Mouse (Mus musculus) myocyte (in vitro differentiated cells): Measurements from ENCODE around the gene Creb3l2. TPM values are rescaled to one million over a fixed set of nuclear protein-coding genes. Genes with fewer than 3 reads are reported as not detected.

Experiments used
- H3K27me3 ChIP-seq: one replicate; pipeline ENCODE4 v1.6.1; 2011; ENCODE audit not compliant: control insufficient read depth, insufficient read depth, insufficient read length
- H3K36me3 ChIP-seq: one replicate; pipeline ENCODE4 v1.6.1; 2011; ENCODE audit not compliant: control insufficient read depth, insufficient read depth
- H3K4me2 ChIP-seq: one replicate; pipeline ENCODE4 v1.6.1; 2011; ENCODE audit warnings: low read depth, control low read depth
- H3K4me3 ChIP-seq: one replicate; pipeline ENCODE4 v1.5.1; 2011; ENCODE audit warnings: mild to moderate bottlenecking, control low read depth, moderate library complexity
- H3K79me2 ChIP-seq: one replicate; pipeline ENCODE4 v1.6.1; 2011; ENCODE audit not compliant: control insufficient read depth, insufficient read depth
- H3ac ChIP-seq: one replicate; pipeline ENCODE4 v1.6.1; 2011; ENCODE audit not compliant: control insufficient read depth, insufficient read length
- CEBPB ChIP-seq: IDR thresholded peaks from 2 replicates; pipeline ENCODE4 v1.6.1; 2011; ENCODE audit warnings: mild to moderate bottlenecking, moderate library complexity; ENCODE audit not compliant: poor library complexity, insufficient read depth, severe bottlenecking
- E2F4 ChIP-seq: IDR thresholded peaks from one replicate; pipeline ENCODE4 v1.6.1; 2011; ENCODE audit warnings: mild to moderate bottlenecking, control low read depth, moderate library complexity; ENCODE audit not compliant: insufficient read depth
- MAX ChIP-seq: IDR thresholded peaks from one replicate; pipeline ENCODE4 v1.6.1; 2011; ENCODE audit warnings: low read depth, mild to moderate bottlenecking, control low read depth
- MYOD1 ChIP-seq, 3 experiments: IDR thresholded peaks; one replicate each; pipeline ENCODE4 v1.6.1; 2011; ENCODE audit warnings: control low read depth in 2 of 3, low read depth in 2 of 3, mild to moderate bottlenecking in 2 of 3, moderate library complexity in 1 of 3; ENCODE audit not compliant: insufficient read length in 2 of 3, control insufficient read depth in 1 of 3
- MYOG ChIP-seq, 3 experiments: IDR thresholded peaks; one replicate each; pipeline ENCODE4 v1.6.1; 2011; ENCODE audit warnings: control low read depth in 2 of 3, low read depth in 2 of 3, mild to moderate bottlenecking in 2 of 3; ENCODE audit not compliant: insufficient read length in 2 of 3, control insufficient read depth in 1 of 3, insufficient read depth in 1 of 3
- POLR2A ChIP-seq: IDR thresholded peaks from one replicate; pipeline ENCODE4 v1.6.1; 2011; ENCODE audit warnings: low read depth, mild to moderate bottlenecking, control low read depth, moderate library complexity; ENCODE audit not compliant: insufficient read length
- POLR2AphosphoS2 ChIP-seq: IDR thresholded peaks from one replicate; pipeline ENCODE4 v1.6.1; 2011; ENCODE audit warnings: low read depth, control low read depth; ENCODE audit not compliant: insufficient read length
- REST ChIP-seq: IDR thresholded peaks from one replicate; pipeline ENCODE4 v1.6.1; 2011; ENCODE audit warnings: mild to moderate bottlenecking, control low read depth, moderate library complexity; ENCODE audit not compliant: insufficient read depth, insufficient read length
- SRF ChIP-seq: IDR thresholded peaks from one replicate; pipeline ENCODE4 v1.6.1; 2011; ENCODE audit warnings: low read depth; ENCODE audit not compliant: control insufficient read depth, insufficient read length
- TCF12 ChIP-seq: IDR thresholded peaks from one replicate; pipeline ENCODE4 v1.6.1; 2011; ENCODE audit warnings: mild to moderate bottlenecking, control low read depth; ENCODE audit not compliant: poor library complexity, insufficient read depth, severe bottlenecking
- TCF3 ChIP-seq: IDR thresholded peaks from one replicate; pipeline ENCODE4 v1.6.1; 2011; ENCODE audit warnings: low read depth, control low read depth; ENCODE audit not compliant: insufficient read length
- USF1 ChIP-seq: IDR thresholded peaks from one replicate; pipeline ENCODE4 v1.6.1; 2011; ENCODE audit warnings: low read depth, mild to moderate bottlenecking, control low read depth, moderate library complexity
- polyA plus RNA-seq: library from polyadenylated mRNA; unstranded; fragments of >200 nt; fragmentation: generic; extraction: Trizol; gene quantifications from one replicate; pipeline ENCODE4 v1.2.1, GENCODE M21; 2012; ENCODE audit warnings: missing spikeins

The Creb3l2 gene
- polyA plus RNA-seq, 1 experiment = 11.2 TPM

DNA sequence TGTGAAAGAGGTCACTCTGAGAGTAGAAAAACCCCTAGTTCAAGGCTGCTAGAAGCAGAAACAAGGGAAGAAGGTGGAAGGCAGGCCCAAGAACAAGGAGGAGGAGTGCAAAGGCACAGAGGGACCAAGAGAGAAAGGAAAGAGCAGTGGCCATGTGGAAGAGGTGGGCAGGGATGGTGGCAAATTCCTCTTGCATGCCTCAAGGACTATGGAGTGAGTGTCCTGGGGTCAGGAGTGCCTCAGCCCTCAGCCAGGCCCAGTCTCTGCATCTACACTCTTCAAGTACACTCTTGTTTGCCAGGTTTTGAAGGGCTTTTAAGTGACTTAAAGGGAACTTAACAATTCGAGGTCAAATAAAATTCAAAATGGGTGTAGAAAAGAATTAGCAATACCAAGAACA lies 18.6 kb downstream of the Creb3l2 start:
- TF ChIP-seq E2F4 (no peak), REST (no peak), SRF (no peak), TCF12 (no peak), MAX (no peak), POLR2A (no peak), MYOG (IDR thresholded peaks at IDR 0.05; ENCODE audit: control insufficient read depth in 1 of 3, insufficient read depth in 1 of 3, insufficient read length in 2 of 3, low read depth in 2 of 3) (no peak), CEBPB (no peak), MYOD1 (IDR thresholded peaks at IDR 0.05; ENCODE audit: control insufficient read depth in 1 of 3, insufficient read length in 2 of 3, low read depth in 2 of 3) (no peak), TCF3 (no peak), POLR2AphosphoS2 (no peak), USF1 (no peak)
- no peak overlapping the region for H3K4me2 ChIP-seq

DNA sequence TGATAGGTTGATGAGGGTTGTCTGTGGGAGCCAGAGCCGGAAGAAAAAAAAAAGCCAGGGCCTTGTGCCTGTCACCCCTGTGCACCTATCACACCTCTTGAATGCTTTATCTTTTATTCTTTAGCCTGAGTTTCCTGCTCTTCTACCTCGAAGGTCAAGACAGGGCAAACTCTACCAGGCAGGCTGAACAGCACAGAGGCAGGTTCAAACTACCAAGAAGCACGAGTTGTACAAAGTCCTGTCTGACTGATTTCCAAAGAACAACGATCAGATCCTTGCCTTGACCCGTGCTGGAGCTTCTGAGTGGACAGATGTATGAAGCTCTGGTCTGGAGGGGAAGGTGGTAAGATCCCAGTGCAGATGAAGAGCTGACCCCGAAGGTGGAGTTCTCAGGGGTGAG lies 20.8 kb downstream of the Creb3l2 start:
- Histone ChIP-seq H3ac (no peak overlapping the region), H3K79me2 (peaks cover 26% of the 10 kb centered on the region), H3K27me3 (no peaks in the 10 kb centered on the region), H3K4me3 (no peak overlapping the region), H3K4me2 (no peak overlapping the region), H3K36me3 (no peaks in the 10 kb centered on the region)
- no peak for TF ChIP-seq REST
- no peak for TF ChIP-seq E2F4

More for the DNA sequence above, 18.6 kb downstream of the Creb3l2 start:
- Histone ChIP-seq H3K27me3 (no peaks in the 10 kb centered on the region), H3ac (no peak overlapping the region), H3K79me2 (peaks cover 43% of the 10 kb centered on the region), H3K4me3 (no peak overlapping the region), H3K36me3 (no peaks in the 10 kb centered on the region)

DNA sequence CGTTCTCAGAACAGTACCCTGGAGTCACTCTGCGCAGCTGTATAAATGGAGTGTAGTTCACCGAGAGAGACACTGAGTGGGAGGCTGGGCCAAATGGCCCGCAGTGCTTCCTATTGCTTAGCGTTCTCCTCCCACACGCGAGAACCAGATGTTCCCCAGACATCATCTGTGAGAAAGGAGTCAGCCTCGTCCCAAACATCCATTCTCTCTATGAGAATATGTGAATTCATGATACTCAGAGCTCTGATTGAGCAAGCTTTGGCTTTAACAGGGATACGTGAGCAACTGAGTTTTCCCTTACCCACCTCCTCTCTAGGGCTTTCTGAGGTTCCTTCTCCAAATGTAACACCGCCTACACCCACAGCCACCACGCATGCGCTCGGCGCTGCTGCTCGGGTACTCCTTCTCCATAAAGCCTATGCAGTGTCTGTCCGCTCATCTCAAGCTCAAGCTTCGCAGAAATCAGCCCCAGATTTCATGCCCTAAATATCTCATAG lies 22.5 kb downstream of the Creb3l2 start:
- Histone ChIP-seq H3K4me3 (no peak overlapping the region), H3K36me3 (no peaks in the 10 kb centered on the region), H3ac (no peak overlapping the region), H3K4me2 (no peak overlapping the region), H3K27me3 (no peaks in the 10 kb centered on the region), H3K79me2 (peaks cover 17% of the 10 kb centered on the region)
- TF ChIP-seq MYOD1 (IDR thresholded peaks at IDR 0.05; ENCODE audit: control insufficient read depth in 1 of 3, insufficient read length in 2 of 3, low read depth in 2 of 3) (no peak), POLR2AphosphoS2 (no peak), REST (no peak)

DNA sequence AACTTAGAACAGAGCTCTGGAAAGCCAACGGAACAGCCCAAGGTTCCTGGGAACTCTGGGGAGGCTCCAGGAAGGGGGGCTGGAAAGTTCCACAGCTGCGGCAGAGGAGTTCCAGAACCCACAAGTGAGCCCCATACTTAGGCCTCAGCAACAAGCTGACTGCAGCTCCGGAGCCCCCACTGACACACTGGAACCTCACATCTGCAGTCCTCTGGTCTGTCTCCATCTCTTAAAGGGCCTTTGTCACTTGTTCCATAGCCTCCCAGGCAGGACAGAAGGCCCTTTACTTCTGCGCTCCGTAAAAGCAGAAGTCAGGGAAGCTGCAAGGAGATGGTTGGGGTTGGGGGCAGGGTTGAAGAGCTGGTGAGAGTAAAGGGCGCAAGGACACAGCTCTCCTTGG lies 23.0 kb downstream of the Creb3l2 start:
- Histone ChIP-seq H3K4me2 (no peak overlapping the region), H3ac (no peak overlapping the region), H3K36me3 (no peaks in the 10 kb centered on the region), H3K27me3 (no peaks in the 10 kb centered on the region), H3K79me2 (peaks cover 13% of the 10 kb centered on the region), H3K4me3 (no peak overlapping the region)
- no peak for TF ChIP-seq E2F4
- no peak for TF ChIP-seq MYOD1 (IDR thresholded peaks at IDR 0.05; ENCODE audit: control insufficient read depth in 1 of 3, insufficient read length in 2 of 3, low read depth in 2 of 3)

DNA sequence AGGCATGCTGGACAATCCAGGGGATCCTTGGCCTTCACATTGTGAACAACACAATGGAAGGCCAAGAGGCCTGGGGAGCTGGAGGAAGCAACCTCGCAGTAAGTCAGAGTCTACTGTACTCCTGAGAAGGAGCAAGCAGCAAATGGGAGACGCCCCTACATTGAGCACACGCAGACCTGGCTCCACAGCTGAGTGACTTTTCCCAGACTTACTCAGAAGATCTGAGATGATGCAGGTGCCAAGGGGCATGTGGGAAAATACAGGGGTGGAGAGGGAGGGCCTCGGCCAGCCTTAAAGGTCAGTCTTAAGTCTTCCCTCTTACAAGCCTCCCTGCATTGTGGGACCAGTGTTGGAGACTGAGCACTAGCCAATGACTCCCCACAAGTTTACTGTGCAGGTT lies 25.2 kb downstream of the Creb3l2 start:
- Histone ChIP-seq H3K79me2 (no peaks in the 10 kb centered on the region), H3K27me3 (no peaks in the 10 kb centered on the region)
- TF ChIP-seq TCF3 = no peak
- no peak for TF ChIP-seq MAX
- no peak for TF ChIP-seq POLR2AphosphoS2
- no peak for TF ChIP-seq MYOD1 (IDR thresholded peaks at IDR 0.05; ENCODE audit: control insufficient read depth in 1 of 3, insufficient read length in 2 of 3, low read depth in 2 of 3)
- TF ChIP-seq SRF = no peak
- TF ChIP-seq USF1 = no peak
- no peak for TF ChIP-seq POLR2A

DNA sequence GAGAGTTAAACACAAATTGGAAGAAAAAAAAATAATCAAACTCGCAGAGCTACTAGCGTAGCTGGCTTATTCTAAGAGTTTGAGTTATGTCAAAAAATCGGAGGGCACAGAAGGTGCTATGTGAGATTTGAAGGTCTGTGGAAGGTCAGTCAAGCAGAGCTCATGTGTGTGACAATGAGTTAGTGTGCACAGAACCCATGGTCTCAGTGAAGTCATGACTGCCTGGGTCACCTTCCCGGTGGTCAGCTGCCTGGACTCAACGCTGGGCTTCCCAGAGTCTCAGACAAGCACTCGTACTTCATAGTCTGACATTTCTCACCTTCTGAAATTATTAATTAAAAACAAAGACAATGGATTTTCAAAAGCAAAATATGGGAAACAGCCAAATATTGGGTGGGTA lies 26.4 kb downstream of the Creb3l2 start:
- no peak overlapping the region for H3ac ChIP-seq
- H3K4me3 ChIP-seq = no peak overlapping the region
- TF ChIP-seq MYOG (IDR thresholded peaks at IDR 0.05; ENCODE audit: control insufficient read depth in 1 of 3, insufficient read depth in 1 of 3, insufficient read length in 2 of 3, low read depth in 2 of 3) (no peak), TCF3 (no peak), SRF (no peak), MYOD1 (IDR thresholded peaks at IDR 0.05; ENCODE audit: control insufficient read depth in 1 of 3, insufficient read length in 2 of 3, low read depth in 2 of 3) (no peak), POLR2A (no peak), TCF12 (no peak), POLR2AphosphoS2 (no peak), MAX (no peak), CEBPB (no peak), REST (no peak), USF1 (no peak), E2F4 (no peak)
- H3K27me3 ChIP-seq = no peaks in the 10 kb centered on the region
- H3K79me2 ChIP-seq = no peaks in the 10 kb centered on the region
- H3K36me3 ChIP-seq = no peaks in the 10 kb centered on the region
- H3K4me2 ChIP-seq = no peak overlapping the region

More for the DNA sequence above, 25.2 kb downstream of the Creb3l2 start:
- no peak overlapping the region for H3K4me2 ChIP-seq
- no peak overlapping the region for H3ac ChIP-seq
- no peak overlapping the region for H3K4me3 ChIP-seq
- no peaks in the 10 kb centered on the region for H3K36me3 ChIP-seq
